Mouse (Mus musculus) heart, postnatal 0 days (tissue): Measurements from ENCODE around the gene Il33. TPM values are rescaled to one million over a fixed set of nuclear protein-coding genes. Genes with fewer than 3 reads are reported as not detected.

ENCODE experiments used
- ATAC-seq: fragments of 200-750 bp; cut with Nextera tagmentation; 2 replicates; pipeline ENCODE4 v1.8.0; 2017; ENCODE audit warnings: low read depth, moderate number of reproducible peaks, moderate library complexity; ENCODE audit not compliant: insufficient read depth
- DNase-seq: peaks from one replicate; pipeline ENCODE4 v3.0.0-alpha.2; 2016; ENCODE audit warnings: low spot score
- H3K27ac ChIP-seq: fragments of 300-500 bp; sonication (generic); 2 replicates; pipeline ENCODE4 v1.5.1; 2014; ENCODE audit warnings: low read depth, mild to moderate bottlenecking
- H3K27me3 ChIP-seq: fragments of 300-500 bp; sonication (generic); 2 replicates; pipeline ENCODE4 v1.6.1; 2014; ENCODE audit warnings: low read length, mixed read lengths; ENCODE audit not compliant: control insufficient read depth, insufficient read depth
- H3K36me3 ChIP-seq: fragments of 300-500 bp; sonication (generic); replicated peaks from 2 replicates; pipeline ENCODE4 v1.6.1; 2014; ENCODE audit warnings: low read length, mixed read lengths; ENCODE audit not compliant: control insufficient read depth, insufficient read depth
- H3K4me1 ChIP-seq: fragments of 300-500 bp; sonication (generic); 2 replicates; pipeline ENCODE4 v1.6.1; 2014; ENCODE audit warnings: antibody characterized with exemption; ENCODE audit not compliant: control insufficient read depth, insufficient read depth
- H3K4me2 ChIP-seq: fragments of 300-500 bp; sonication (generic); 2 replicates; pipeline ENCODE4 v1.6.1; 2014; ENCODE audit warnings: low read depth, mild to moderate bottlenecking, low read length, moderate library complexity
- H3K4me3 ChIP-seq: fragments of 300-500 bp; sonication (generic); 2 replicates; pipeline ENCODE4 v1.5.1; 2014; ENCODE audit warnings: low read depth, low read length
- H3K9ac ChIP-seq: fragments of 300-500 bp; sonication (generic); replicated peaks from 2 replicates; pipeline ENCODE4 v1.6.1; 2014; ENCODE audit warnings: low read depth, low read length, mixed read lengths
- H3K9me3 ChIP-seq: fragments of 300-500 bp; sonication (generic); replicated peaks from 2 replicates; pipeline ENCODE4 v1.6.1; 2016; ENCODE audit warnings: low read length; ENCODE audit not compliant: control insufficient read depth
- CTCF ChIP-seq: IDR thresholded peaks from 2 replicates; pipeline ENCODE4 v1.5.1; 2016; ENCODE audit warnings: antibody characterized with exemption, control low read depth, low read depth
- EP300 ChIP-seq: IDR thresholded peaks from 2 replicates; pipeline ENCODE4 v1.6.1; 2016; ENCODE audit warnings: antibody characterized with exemption, low read depth
- WGBS: fragments of 180-500 bp; shearing (Covaris S2); extraction: QIAGEN DNeasy Blood & Tissue Kit; methylation state at CpG from one replicate; pipeline ENCODE4 v1.1.7; 2014; 5-methylcytosine and 5-hydroxymethylcytosine counted together
- polyA plus RNA-seq: library from polyadenylated mRNA; unstranded; fragments of >200 nt; fragmentation: Nextera tagmentation; extraction: Ambion mirVana; gene quantifications from 2 replicates; pipeline ENCODE4 v1.2.1, GENCODE M21; 2015
- total RNA-seq: library from RNA; depleted of rRNA; stranded (reverse); fragments of >200 nt; gene quantifications from 2 replicates; pipeline ENCODE4 v1.2.3, GENCODE M21; 2014; ENCODE audit warnings: low replicate concordance; rRNA removed

The Il33 gene
- total and polyA plus RNA-seq, 2 experiments from 2014 or later: 1.4 to 4.2 TPM

DNA sequence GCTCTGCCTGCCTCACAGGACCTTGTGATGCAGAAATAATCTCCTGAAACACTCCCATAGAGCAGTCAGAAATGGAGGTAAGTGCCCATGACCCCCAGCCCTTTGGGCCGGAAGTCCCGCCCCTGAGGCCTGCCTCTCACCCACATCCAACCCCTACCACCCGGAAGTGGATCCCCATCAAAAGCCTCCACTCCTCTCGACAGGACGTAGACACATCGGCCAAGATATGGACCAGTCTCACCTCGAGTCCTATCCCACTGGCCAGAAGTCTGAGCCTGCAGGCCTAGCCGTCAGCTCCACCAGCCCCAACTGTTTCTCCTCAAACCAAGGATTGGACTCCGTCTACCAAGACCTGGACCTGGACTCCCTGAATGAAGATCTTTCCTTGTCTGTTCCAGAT lies 78.7 kb downstream of the Il33 start, which contains the start of gene Trpd52l3:
TSS of gene Trpd52l3 (plus strand) at position 170 of the 400 bp plus-strand sequence.
- TF ChIP-seq EP300 (no peak), CTCF (no peak)
- no peaks in the 10 kb centered on the region for H3K36me3 ChIP-seq
- H3K4me2 ChIP-seq: no peak within 1 kb of the TSS
- H3K27me3 ChIP-seq: no peaks in the 10 kb centered on the region
- H3K4me3 ChIP-seq: no peak within 1 kb of the TSS
- DNase-seq (no peak), ATAC-seq (no peak)
- 85% methylated on average over 9 of the region's 9 CpGs for WGBS
- H3K9ac ChIP-seq: no peak within 1 kb of the TSS
- no peak within 1 kb of the TSS for H3K27ac ChIP-seq
- H3K4me1 ChIP-seq: no peaks in the 10 kb centered on the region
- H3K9me3 ChIP-seq: no peaks in the 10 kb centered on the region

DNA sequence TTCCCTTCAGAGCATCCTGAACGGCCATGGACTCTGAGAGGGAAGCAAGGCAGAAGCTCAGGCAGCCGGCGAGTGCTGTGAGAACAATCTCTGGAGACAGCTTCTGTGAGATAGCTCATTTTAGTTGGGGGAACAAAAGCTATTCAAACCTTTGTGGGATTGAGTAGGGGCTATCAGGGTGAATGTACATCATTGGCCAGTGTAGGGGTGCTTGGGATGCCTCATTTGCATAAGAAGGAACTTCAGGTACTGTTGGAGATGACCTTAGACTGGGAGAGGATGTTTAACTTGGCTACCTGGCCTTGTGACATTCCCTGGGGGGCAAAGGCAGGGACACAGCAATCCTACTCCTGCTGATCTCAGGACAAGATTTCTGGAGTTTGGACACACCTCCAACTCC lies 81.5 kb downstream of the Il33 start:
- Histone ChIP-seq H3K4me3 (no peak overlapping the region), H3K9me3 (no peaks in the 10 kb centered on the region), H3K27ac (no peak overlapping the region), H3K9ac (no peak overlapping the region), H3K36me3 (no peaks in the 10 kb centered on the region), H3K27me3 (no peaks in the 10 kb centered on the region), H3K4me1 (peaks cover 6% of the 10 kb centered on the region; the same call in 1 of the 2 replicates), H3K4me2 (no peak overlapping the region)
- DNase-seq (no peak), ATAC-seq (no peak)
- 63% methylated on average over 3 of the region's 3 CpGs for whole genome bisulfite sequencing
- TF ChIP-seq CTCF (no peak), EP300 (no peak)

Other genes with a start within 250 kb of the Il33 start
- 0.19 TPM in 1 of 2 replicates, not detected in the other for gene Mlana, start 227.3 kb upstream of the Il33 start, total RNA-seq
- gene Mlana, start 227.3 kb upstream of the Il33 start, polyA plus RNA-seq: 5.8 and 8.1 TPM in 2 replicates
- 8.6 and 11.6 TPM in 2 replicates for gene 9930021J03Rik, start 119.1 kb upstream of the Il33 start, total RNA-seq
- gene 9930021J03Rik, start 119.1 kb upstream of the Il33 start, polyA plus RNA-seq: 1.8 and 1.9 TPM in 2 replicates
- 10.8 and 12.9 TPM in 2 replicates for gene Ranbp6, start 112.1 kb upstream of the Il33 start, total RNA-seq
- gene Ranbp6, start 112.1 kb upstream of the Il33 start, polyA plus RNA-seq: 11.4 and 13.4 TPM in 2 replicates
- gene Trpd52l3, start 78.7 kb downstream of the Il33 start, total RNA-seq: not detected in 2 replicates
- gene Trpd52l3, start 78.7 kb downstream of the Il33 start, polyA plus RNA-seq: not detected in 2 replicates
- 35.4 and 68.6 TPM in 2 replicates for gene Uhrf2, start 105.4 kb downstream of the Il33 start, total RNA-seq
- 19.6 and 24.5 TPM in 2 replicates for gene Uhrf2, start 105.4 kb downstream of the Il33 start, polyA plus RNA-seq